Mouse (Mus musculus): Measurements from ENCODE around the gene Gm4981.
"Not testable (repeated sequence)": the region's sequence is repeated elsewhere in the genome, so short reads cannot be mapped to it uniquely, and the experiment has no call there.

The Gm4981 gene

GRCm38 (mm10) chr10:58236613-58237012 is at the start of gene Gm4981:
TSS of gene Gm4981 (minus strand) at chr10:58236701.
- no peak for DNase-seq

GRCm38 (mm10) chr10:58282238-58282637 is 45.7 kb upstream of the Gm4981 start:
- DNase-seq, result no peak

- no peak for DNase-seq
Measured at GRCm38 (mm10) chr10:58258466-58258865, 22.0 kb upstream of the Gm4981 start.

- DNase-seq, result no peak
Measured at GRCm38 (mm10) chr10:58255954-58256353, 19.5 kb upstream of the Gm4981 start.

GRCm38 (mm10) chr10:58255213-58255892 is 18.9 kb upstream of the Gm4981 start, which contains the start of gene Gcc2:
TSS of gene Gcc2 (plus strand) at chr10:58255497.
- peak; percentile 94 for DNase-seq

GRCm38 (mm10) chr10:58254635-58255175 is 18.2 kb upstream of the Gm4981 start:
- no peak for DNase-seq

GRCm38 (mm10) chr10:58249535-58249934 is 13.0 kb upstream of the Gm4981 start:
- no peak for DNase-seq

- peak; percentile 10 for DNase-seq
Measured at GRCm38 (mm10) chr10:58238984-58239740, 2.7 kb upstream of the Gm4981 start.

- not testable (repeated sequence) for DNase-seq
Measured at GRCm38 (mm10) chr10:58234985-58235384, 1.5 kb downstream of the Gm4981 start.

GRCm38 (mm10) chr10:58233740-58234121 is 2.8 kb downstream of the Gm4981 start:
- not testable (repeated sequence) for DNase-seq

GRCm38 (mm10) chr10:58233054-58233739 is 3.3 kb downstream of the Gm4981 start:
- DNase-seq, result not testable (repeated sequence)

- DNase-seq, result not testable (repeated sequence)
Measured at GRCm38 (mm10) chr10:58232641-58232969, 3.9 kb downstream of the Gm4981 start, which contains the start of gene Duxf3. TSS of gene Duxf3 (minus strand) at chr10:58232675.

GRCm38 (mm10) chr10:58231779-58232640 is 4.5 kb downstream of the Gm4981 start:
- peak; percentile 65 for DNase-seq

GRCm38 (mm10) chr10:58231088-58231487 is 5.4 kb downstream of the Gm4981 start:
- not testable (repeated sequence) for DNase-seq

GRCm38 (mm10) chr10:58230021-58230420 is 6.5 kb downstream of the Gm4981 start:
- DNase-seq, result not testable (repeated sequence)

GRCm38 (mm10) chr10:58227798-58228197 is 8.7 kb downstream of the Gm4981 start:
- not testable (repeated sequence) for DNase-seq

GRCm38 (mm10) chr10:58226357-58226756 is 10.1 kb downstream of the Gm4981 start:
- not testable (repeated sequence) for DNase-seq

GRCm38 (mm10) chr10:58224827-58225785 is 11.4 kb downstream of the Gm4981 start, which contains the start of gene AW822073:
TSS of gene AW822073 (minus strand) at chr10:58224930.
- peak; percentile 28 for DNase-seq

- peak; percentile 62 for DNase-seq
Measured at GRCm38 (mm10) chr10:58223972-58224805, 12.3 kb downstream of the Gm4981 start.

GRCm38 (mm10) chr10:58223161-58223560 is 13.3 kb downstream of the Gm4981 start:
- not testable (repeated sequence) for DNase-seq

Measured in right cerebral cortex, postnatal 14 days (tissue).